Mouse (Mus musculus) embryonic facial prominence, embryonic 11.5 days (tissue): ENCODE results near the gene Ulbp1. TPM values are rescaled to one million over a fixed set of nuclear protein-coding genes. Genes with fewer than 3 reads are reported as not detected.

Source experiments
- polyA plus RNA-seq: library from polyadenylated mRNA; unstranded; fragments of >200 nt; fragmentation: Nextera tagmentation; extraction: Ambion mirVana; gene quantifications from 2 replicates; pipeline ENCODE4 v1.2.1, GENCODE M21; 2014

The Ulbp1 gene
- polyA plus RNA-seq, 1 experiment from 2014 or later: 1.7 TPM

Other genes starting within 250 kb of the Ulbp1 start
- gene Lrp11, start 116.2 kb upstream of the Ulbp1 start, polyA plus RNA-seq: 6.1 and 7.5 TPM in 2 replicates
- 73.5 and 84.4 TPM in 2 replicates for gene Nup43, start 193.9 kb upstream of the Ulbp1 start, polyA plus RNA-seq
- gene Pcmt1, start 207.5 kb upstream of the Ulbp1 start, polyA plus RNA-seq: 131 and 139 TPM in 2 replicates
- 9.6 and 11.4 TPM in 2 replicates for gene Lats1, start 207.6 kb upstream of the Ulbp1 start, polyA plus RNA-seq